Mouse (Mus musculus): ENCODE measurements around the gene H3f3a. TPM values are rescaled to one million over a fixed set of nuclear protein-coding genes. Genes with fewer than 3 reads are reported as not detected.

The H3f3a gene
- total and polyA plus RNA-seq, 3 experiments: 571 to 1,420 (median 715) TPM

DNA sequence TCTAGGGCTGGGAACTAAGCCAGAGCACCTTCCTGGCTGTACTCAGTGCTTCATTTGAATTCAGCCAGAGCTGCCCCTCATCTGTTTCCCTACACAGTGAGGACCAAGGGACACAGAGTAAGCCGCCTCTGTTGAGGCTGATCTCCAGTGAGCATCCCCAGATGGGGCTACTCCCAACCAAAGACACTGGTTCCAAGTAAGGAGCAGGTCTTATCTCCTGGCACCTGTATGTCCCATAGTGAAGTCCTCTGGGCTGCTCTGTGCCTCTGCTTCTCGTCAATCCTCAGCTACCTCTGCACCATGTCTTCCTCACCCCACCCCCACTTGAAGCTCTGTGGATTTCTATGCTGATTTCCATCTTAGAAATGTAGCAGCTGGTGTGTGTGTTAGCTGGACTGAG, 4.3 kb upstream of the H3f3a start:
- TF ChIP-seq USF1 (IDR thresholded peaks at IDR 0.05; ENCODE audit: low read depth, low read length) (no peak), JUND (conservative IDR thresholded peaks at IDR 0.05; ENCODE audit: low read depth, low read length) (no peak), E2F4 (IDR thresholded peaks at IDR 0.05; ENCODE audit: insufficient replicate concordance, low read depth, low read length) (no peak), KAT2A (IDR thresholded peaks at IDR 0.05; ENCODE audit: insufficient replicate concordance, low read length) (no peak)
- H3K36me3 ChIP-seq (replicated peaks in 1 of 2; ENCODE audit: control insufficient read depth in 1 of 2, insufficient read depth in 1 of 2, low read length in 1 of 2): no peaks in the 10 kb centered on the region
- no peak for DNase-seq (ENCODE audit: extremely low read depth)
- H3K27me3 ChIP-seq (replicated peaks): peaks cover 21% of the 10 kb centered on the region
- H3K9me3 ChIP-seq (replicated peaks; ENCODE audit: low read length): no peaks in the 10 kb centered on the region
- H3K27ac ChIP-seq (ENCODE audit: insufficient read depth, low read depth): no peak overlapping the region
- no peak overlapping the region for H3K4me3 ChIP-seq (replicated peaks in 1 of 3; ENCODE audit: low read depth in 2 of 3, low read length in 2 of 3, poor library complexity in 1 of 3)
- H3K79me2 ChIP-seq (replicated peaks; ENCODE audit: control insufficient read depth, extremely low read depth, insufficient read depth, poor library complexity, severe bottlenecking): peaks cover 3% of the 10 kb centered on the region; the same call in 1 of the 2 replicates
- H3K4me1 ChIP-seq (ENCODE audit: control insufficient read depth in 1 of 2, insufficient read depth in 2 of 2): peaks cover 0 to 17% of the 10 kb centered on the region in 2 experiments; a peak in 2 of 4 replicates
- in situ Hi-C loops (cut with MboI; ENCODE audit: low pct_ligation_motif_present, low pct_unique_long_range_greater_than_20kb, low sequenced_read_pairs): no loop called here
- dilution Hi-C loops (cut with MboI; ENCODE audit: extremely low pct_ligation_motif_present, extremely low pct_unique_long_range_greater_than_20kb, low sequenced_read_pairs): no loop called here
- H3K4me2 ChIP-seq (ENCODE audit: insufficient read depth, low read depth, poor library complexity, severe bottlenecking): no peak overlapping the region
- no peak overlapping the region for H3K9ac ChIP-seq (ENCODE audit: insufficient read depth, low read depth)

GRCm38 (mm10) chr1:180815371-180816024, 1.8 kb upstream of the H3f3a start:
- H3K4me1 ChIP-seq (ENCODE audit: control insufficient read depth in 1 of 2, insufficient read depth in 2 of 2): peaks cover under 1 to 12% of the 10 kb centered on the region in 2 experiments; a peak in 3 of 4 replicates
- no peaks in the 10 kb centered on the region for H3K9me3 ChIP-seq (replicated peaks; ENCODE audit: low read length)
- in situ Hi-C loops (cut with MboI; ENCODE audit: low pct_ligation_motif_present, low pct_unique_long_range_greater_than_20kb, low sequenced_read_pairs): no loop called here
- H3K27me3 ChIP-seq (replicated peaks): peaks cover 21% of the 10 kb centered on the region
- no peak overlapping the region for H3K4me2 ChIP-seq (ENCODE audit: insufficient read depth, low read depth, poor library complexity, severe bottlenecking)
- peaks cover 23% of the 10 kb centered on the region for H3K79me2 ChIP-seq (replicated peaks; ENCODE audit: control insufficient read depth, extremely low read depth, insufficient read depth, poor library complexity, severe bottlenecking)
- H3K36me3 ChIP-seq (replicated peaks in 1 of 2; ENCODE audit: control insufficient read depth in 1 of 2, insufficient read depth in 1 of 2, low read length in 1 of 2): peaks cover 1 to 3% of the 10 kb centered on the region in 2 experiments
- dilution Hi-C loops (cut with MboI; ENCODE audit: extremely low pct_ligation_motif_present, extremely low pct_unique_long_range_greater_than_20kb, low sequenced_read_pairs): no loop called here
- DNase-seq (ENCODE audit: extremely low read depth): no peak
- H3K27ac ChIP-seq (ENCODE audit: insufficient read depth, low read depth): no peak overlapping the region
- H3K4me3 ChIP-seq (replicated peaks in 1 of 3; ENCODE audit: low read depth in 2 of 3, low read length in 2 of 3, poor library complexity in 1 of 3): no peak overlapping the region
- no peak overlapping the region for H3K9ac ChIP-seq (ENCODE audit: insufficient read depth, low read depth)
- TF ChIP-seq USF2 (conservative IDR thresholded peaks at IDR 0.05; ENCODE audit: low read depth, low read length) (no peak), POLR2AphosphoS2 (IDR thresholded peaks at IDR 0.05; ENCODE audit: low read depth, low read length) (no peak), KAT2A (IDR thresholded peaks at IDR 0.05; ENCODE audit: insufficient replicate concordance, low read length) (no peak), ZMIZ1 (IDR thresholded peaks at IDR 0.05; ENCODE audit: low read depth, low read length) (no peak), MYC (IDR thresholded peaks at IDR 0.05; ENCODE audit: low read depth, low read length) (no peak), EP300 (IDR thresholded peaks at IDR 0.05; ENCODE audit: low read length) (no peak), ELF1 (IDR thresholded peaks at IDR 0.05; ENCODE audit: low read depth, low read length) (no peak), JUN (IDR thresholded peaks at IDR 0.05; ENCODE audit: insufficient read depth, low read depth, low read length) (no peak)

GRCm38 (mm10) chr1:180813409-180813884, 296 bp downstream of the H3f3a start:
- H3K27me3 ChIP-seq (replicated peaks): peaks cover 21% of the 10 kb centered on the region
- peak overlapping the region; percentile 99 for H3K9ac ChIP-seq (ENCODE audit: insufficient read depth, low read depth)
- DNase-seq (ENCODE audit: extremely low read depth): peak; percentile 91
- H3K4me3 ChIP-seq (replicated peaks in 1 of 3; ENCODE audit: low read depth in 2 of 3, low read length in 2 of 3, poor library complexity in 1 of 3): peak overlapping the region; percentile 76 to 96 (median 84)
- in situ Hi-C loops (cut with MboI; ENCODE audit: low pct_ligation_motif_present, low pct_unique_long_range_greater_than_20kb, low sequenced_read_pairs) (no loop called here), dilution Hi-C loops (cut with MboI; ENCODE audit: extremely low pct_ligation_motif_present, extremely low pct_unique_long_range_greater_than_20kb, low sequenced_read_pairs) (no loop called here)
- H3K36me3 ChIP-seq (replicated peaks in 1 of 2; ENCODE audit: control insufficient read depth in 1 of 2, insufficient read depth in 1 of 2, low read length in 1 of 2): peaks cover 16 to 22% of the 10 kb centered on the region in 2 experiments
- peaks cover 5 to 23% of the 10 kb centered on the region in 2 experiments; a peak in 3 of 4 replicates for H3K4me1 ChIP-seq (ENCODE audit: control insufficient read depth in 1 of 2, insufficient read depth in 2 of 2)
- 0 out of 2 replicates have a peak overlapping the region, but pooled peaks have one; percentile 60 for H3K4me2 ChIP-seq (ENCODE audit: insufficient read depth, low read depth, poor library complexity, severe bottlenecking)
- H3K27ac ChIP-seq (ENCODE audit: insufficient read depth, low read depth): peak overlapping the region; percentile 89
- no peaks in the 10 kb centered on the region for H3K9me3 ChIP-seq (replicated peaks; ENCODE audit: low read length)
- peaks cover 39% of the 10 kb centered on the region for H3K79me2 ChIP-seq (replicated peaks; ENCODE audit: control insufficient read depth, extremely low read depth, insufficient read depth, poor library complexity, severe bottlenecking)
- TF ChIP-seq ELF1 (IDR thresholded peaks at IDR 0.05; ENCODE audit: low read depth, low read length): 0 out of 2 replicates have a peak, but pooled peaks have one; percentile 24
- peak; percentile 38 for TF ChIP-seq NRF1 (IDR thresholded peaks at IDR 0.05; ENCODE audit: low read depth, low read length)
- peak; percentile 92 for TF ChIP-seq TBP (conservative IDR thresholded peaks at IDR 0.05; ENCODE audit: low read depth, low read length)
- peak; percentile 40; the same call in 1 of the 2 replicates for TF ChIP-seq HCFC1 (IDR thresholded peaks at IDR 0.05; ENCODE audit: low read depth, low read length)
- TF ChIP-seq IRF4 (IDR thresholded peaks at IDR 0.05; ENCODE audit: low read depth, low read length): peak; percentile 45; the same call in 1 of the 2 replicates
- no peak for TF ChIP-seq CHD1 (IDR thresholded peaks at IDR 0.05; ENCODE audit: low read depth, low read length)
- TF ChIP-seq EP300 (IDR thresholded peaks at IDR 0.05; ENCODE audit: low read length): no peak
- peak; percentile 48; the same call in 1 of the 2 replicates for TF ChIP-seq MAZ (IDR thresholded peaks at IDR 0.05; ENCODE audit: low read depth, low read length)
- no peak for TF ChIP-seq PAX5 (IDR thresholded peaks at IDR 0.05; ENCODE audit: low read length)
- 0 out of 2 replicates have a peak, but pooled peaks have one; percentile 15 for TF ChIP-seq BHLHE40 (IDR thresholded peaks at IDR 0.05; ENCODE audit: low read depth, low read length)
- peak; percentile 28; the same call in 1 of the 2 replicates for TF ChIP-seq MYC (IDR thresholded peaks at IDR 0.05; ENCODE audit: low read depth, low read length)
- TF ChIP-seq TCF12 (IDR thresholded peaks at IDR 0.05; ENCODE audit: low read depth, low read length): peak; percentile 97
- no peak for TF ChIP-seq MAFK (IDR thresholded peaks at IDR 0.05; ENCODE audit: insufficient replicate concordance, low read length)
- peak; percentile 41 for TF ChIP-seq SIN3A (IDR thresholded peaks at IDR 0.05; ENCODE audit: low read length)
- peak; percentile 98 for TF ChIP-seq POLR2A (IDR thresholded peaks at IDR 0.05; ENCODE audit: low read depth, low read length)
- TF ChIP-seq JUN (IDR thresholded peaks at IDR 0.05; ENCODE audit: insufficient read depth, low read depth, low read length): no peak
- no peak for TF ChIP-seq JUND (conservative IDR thresholded peaks at IDR 0.05; ENCODE audit: low read depth, low read length)

Measured in CH12.LX (cell line).